Mouse (Mus musculus) heart, adult 2 months (tissue): ENCODE measurements at regions not wholly inside any gene's neighbourhood (a gene's known extent, or its start where the extent isn't known, plus 50 kb on each side); places are given as distances from the start of the nearest gene placed in this dataset.
"Not testable (repeated sequence)": the region's sequence is repeated elsewhere in the genome, so short reads cannot be mapped to it uniquely, and the experiment has no call there.

ENCODE experiments used
- CTCF ChIP-seq: fragments of 200-600 bp; IDR thresholded peaks from 2 replicates; pipeline ENCODE4 v1.8.1; 2022; ENCODE audit warnings: antibody characterized with exemption, mild to moderate bottlenecking, moderate library complexity
- POLR2A ChIP-seq: fragments of 200-500 bp; IDR thresholded peaks from 2 replicates; pipeline ENCODE4 v1.6.1; 2011; ENCODE audit warnings: mild to moderate bottlenecking, low read depth, low read length, control low read depth; ENCODE audit not compliant: insufficient read depth

DNA sequence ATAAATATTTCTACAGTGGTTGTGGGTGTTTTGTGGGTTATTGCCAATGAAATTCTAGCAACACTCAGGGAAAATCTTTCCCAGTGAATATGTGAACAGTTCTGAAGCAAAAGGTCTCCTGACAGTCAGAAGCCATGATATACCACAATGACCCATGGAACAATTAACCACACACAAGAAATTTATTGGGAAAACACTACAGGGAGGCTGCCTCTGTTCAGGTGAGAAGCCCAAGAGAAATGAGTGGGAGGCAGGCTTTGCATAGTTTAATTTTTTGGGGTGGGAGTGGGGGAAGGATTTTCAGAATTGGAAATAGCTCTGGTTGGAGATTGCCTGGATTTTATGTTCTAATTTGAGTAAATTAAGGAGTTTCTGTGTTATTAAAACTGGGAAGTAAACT, 92.1 kb upstream of the Zfp986 start:
- TF ChIP-seq CTCF, POLR2A: not testable (repeated sequence)
